Mouse (Mus musculus) megakaryocyte, embryonic 14.5 days (primary cell): ENCODE results near the gene Pttg1. TPM values are rescaled to one million over a fixed set of nuclear protein-coding genes. Genes with fewer than 3 reads are reported as not detected.
A peak's percentile ranks its signal among the peaks of the same experiment; 100 is the strongest.

ENCODE experiments used
- H3K27me3 ChIP-seq: replicated peaks from 2 replicates; pipeline ENCODE3; 2012; ENCODE audit warnings: inconsistent platforms
- H3K36me3 ChIP-seq: replicated peaks from 2 replicates; pipeline ENCODE3; 2012; ENCODE audit warnings: low read length, inconsistent platforms, mixed read lengths
- H3K4me1 ChIP-seq: 2 replicates; pipeline ENCODE4 v1.6.1; 2012; ENCODE audit warnings: inconsistent platforms
- H3K4me3 ChIP-seq: replicated peaks from 2 replicates; pipeline ENCODE3; 2012; ENCODE audit warnings: moderate library complexity, mild to moderate bottlenecking, inconsistent platforms
- H3K9me3 ChIP-seq: 2 replicates; pipeline ENCODE4 v1.6.1; 2012; ENCODE audit warnings: inconsistent platforms
- FLI1 ChIP-seq: IDR thresholded peaks from 2 replicates; pipeline ENCODE4 v1.6.1; 2012; ENCODE audit warnings: low read length, inconsistent platforms, mixed read lengths
- GATA1 ChIP-seq: IDR thresholded peaks from 3 replicates; pipeline ENCODE4 v1.6.1; 2012; ENCODE audit warnings: mixed read lengths, low read length, inconsistent platforms, borderline replicate concordance
- polyA plus RNA-seq: library from polyadenylated mRNA; stranded (reverse); fragments of >175 nt; gene quantifications from 2 replicates; pipeline ENCODE4 v1.2.3, GENCODE M21; 2012; ENCODE audit warnings: low replicate concordance; ENCODE audit not compliant: insufficient read depth

Gene Pttg1
- polyA plus RNA-seq, 1 experiment, result 24.0 TPM

DNA sequence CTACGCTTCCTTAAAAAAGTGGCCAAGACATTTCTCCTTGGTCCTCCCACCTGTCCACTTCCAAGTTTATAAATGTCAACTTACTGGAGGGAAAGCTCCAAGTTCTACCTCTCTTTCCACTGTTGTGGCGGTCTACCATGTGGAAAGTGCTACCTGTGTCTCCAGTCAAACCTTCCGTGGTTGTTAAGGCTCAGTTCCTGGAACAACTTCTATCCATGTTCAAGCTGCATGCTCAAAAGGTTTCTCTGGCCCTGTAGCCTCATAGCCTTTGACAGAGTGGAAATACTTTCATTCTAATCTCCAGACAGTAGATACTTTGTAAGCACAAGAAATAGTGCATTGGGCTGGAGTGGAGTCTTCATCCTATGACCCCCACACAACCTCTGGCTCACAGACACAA is 46.6 kb downstream of the Pttg1 start:
- Histone ChIP-seq H3K36me3 (no peaks in the 10 kb centered on the region), H3K4me1 (peaks cover under 1% of the 10 kb centered on the region; the same call in 1 of the 2 replicates), H3K27me3 (peaks cover 9% of the 10 kb centered on the region), H3K9me3 (no peaks in the 10 kb centered on the region), H3K4me3 (no peak overlapping the region)
- no peak for TF ChIP-seq GATA1
- no peak for TF ChIP-seq FLI1

DNA sequence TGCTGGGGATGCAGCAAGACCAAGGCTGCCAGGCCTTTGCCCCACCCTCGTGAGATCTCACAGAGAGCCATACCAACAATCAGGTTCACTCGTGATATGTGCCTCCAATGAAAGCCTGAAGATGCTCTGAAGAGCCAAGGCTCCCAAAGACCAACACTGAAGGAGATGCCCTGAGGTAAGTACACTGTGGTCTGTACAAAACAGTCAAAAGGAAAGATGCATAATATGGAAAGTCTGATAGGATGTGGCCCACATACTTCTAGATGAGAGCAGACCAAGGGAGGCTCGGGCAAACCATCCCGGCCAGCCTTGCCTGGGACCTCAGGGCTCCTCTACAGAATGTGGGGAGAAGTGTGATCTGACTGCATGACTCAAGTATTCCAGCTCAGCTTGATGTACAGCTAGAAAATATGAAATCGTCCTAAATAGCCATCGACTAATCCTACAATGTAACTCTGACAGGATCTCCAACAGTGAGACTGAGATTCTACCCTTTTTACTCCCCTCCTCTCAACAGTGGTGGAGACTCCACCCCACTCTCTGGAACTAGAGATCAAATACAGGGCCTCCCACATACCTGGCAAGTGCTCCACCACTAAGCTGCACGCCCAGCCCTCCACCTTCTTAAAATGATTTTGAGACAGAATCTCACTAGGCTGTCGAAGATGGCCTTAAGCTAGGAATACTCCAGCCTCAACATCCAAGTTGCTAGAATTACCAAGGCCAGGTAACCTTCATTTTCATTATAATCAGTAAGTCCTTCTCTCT is 48.8 kb downstream of the Pttg1 start:
- Histone ChIP-seq H3K36me3 (no peaks in the 10 kb centered on the region), H3K9me3 (peaks cover 6% of the 10 kb centered on the region), H3K27me3 (peaks cover 11% of the 10 kb centered on the region), H3K4me3 (no peak overlapping the region), H3K4me1 (no peaks in the 10 kb centered on the region)
- TF ChIP-seq FLI1 (no peak), GATA1 (no peak)

DNA sequence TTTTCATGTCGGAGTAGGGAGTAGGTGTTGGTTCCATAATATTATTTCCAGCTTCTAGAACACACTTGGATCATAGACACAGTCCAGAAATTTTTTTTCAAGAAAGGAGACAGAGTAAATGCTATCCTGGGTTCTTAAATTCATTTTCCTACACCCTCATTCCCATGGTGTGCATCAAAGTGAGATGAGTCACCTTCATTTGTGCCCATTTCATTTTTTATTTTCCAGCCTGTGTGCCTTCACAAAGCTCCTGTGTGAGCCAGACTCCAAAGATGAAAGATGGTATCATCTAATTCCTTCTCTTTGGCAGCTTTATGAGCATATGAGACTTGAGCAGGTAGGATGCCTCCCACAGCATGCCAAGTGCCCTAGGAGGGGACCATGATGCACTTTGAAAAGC is 49.5 kb downstream of the Pttg1 start:
- TF ChIP-seq FLI1 (no peak), GATA1 (no peak)
- H3K4me1 ChIP-seq, result no peaks in the 10 kb centered on the region

DNA sequence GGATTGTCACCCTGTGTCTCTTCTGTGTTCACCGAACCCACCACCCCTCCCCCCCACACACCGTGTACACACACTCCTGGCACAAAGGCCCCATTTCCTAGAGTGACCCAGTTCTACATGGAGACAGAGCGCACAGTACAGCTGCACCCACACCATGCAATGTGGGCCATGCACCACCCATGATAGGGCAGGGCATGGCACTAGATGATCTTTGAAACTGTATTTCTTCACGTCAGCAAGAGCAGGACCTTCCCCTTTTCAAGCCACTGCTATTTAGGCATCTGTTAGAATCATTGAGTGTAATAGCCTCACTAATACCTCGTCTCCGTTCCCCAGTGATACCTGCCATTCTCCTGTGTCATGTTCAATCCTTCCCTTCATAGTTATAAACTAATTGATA is 51.1 kb downstream of the Pttg1 start:
- H3K27me3 ChIP-seq, result peaks cover 6% of the 10 kb centered on the region
- H3K4me1 ChIP-seq, result no peaks in the 10 kb centered on the region
- TF ChIP-seq FLI1 (no peak), GATA1 (no peak)
- H3K4me3 ChIP-seq, result peak overlapping the region; percentile 29
- H3K9me3 ChIP-seq, result peaks cover 7% of the 10 kb centered on the region
- H3K36me3 ChIP-seq, result no peaks in the 10 kb centered on the region

More for the DNA sequence above, 49.5 kb downstream of the Pttg1 start:
- Histone ChIP-seq H3K27me3 (peaks cover 11% of the 10 kb centered on the region), H3K4me3 (no peak overlapping the region), H3K9me3 (peaks cover 7% of the 10 kb centered on the region), H3K36me3 (no peaks in the 10 kb centered on the region)

DNA sequence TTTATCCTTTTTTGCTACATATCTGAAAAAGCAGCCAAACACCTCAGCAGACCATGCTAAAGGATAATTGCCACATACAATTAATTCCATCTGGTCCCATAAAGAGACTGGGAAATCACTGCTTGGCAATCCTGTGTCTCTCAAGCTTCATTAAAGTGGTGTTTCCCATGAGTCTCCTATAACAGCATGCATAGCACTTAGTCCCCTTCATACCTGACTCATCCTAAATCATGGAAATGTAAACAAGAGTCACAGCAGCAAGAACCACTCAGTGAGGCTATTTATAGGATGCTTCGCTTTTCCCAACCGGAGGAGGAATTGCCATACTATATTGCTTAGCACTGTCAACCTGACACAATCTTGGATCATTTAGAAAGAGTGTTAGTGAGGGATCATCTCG is 52.7 kb downstream of the Pttg1 start:
- H3K9me3 ChIP-seq, result peaks cover 7% of the 10 kb centered on the region
- no peak for TF ChIP-seq GATA1
- no peak for TF ChIP-seq FLI1
- no peak overlapping the region for H3K4me3 ChIP-seq
- H3K27me3 ChIP-seq, result peaks cover 5% of the 10 kb centered on the region
- H3K4me1 ChIP-seq, result no peaks in the 10 kb centered on the region
- no peaks in the 10 kb centered on the region for H3K36me3 ChIP-seq

DNA sequence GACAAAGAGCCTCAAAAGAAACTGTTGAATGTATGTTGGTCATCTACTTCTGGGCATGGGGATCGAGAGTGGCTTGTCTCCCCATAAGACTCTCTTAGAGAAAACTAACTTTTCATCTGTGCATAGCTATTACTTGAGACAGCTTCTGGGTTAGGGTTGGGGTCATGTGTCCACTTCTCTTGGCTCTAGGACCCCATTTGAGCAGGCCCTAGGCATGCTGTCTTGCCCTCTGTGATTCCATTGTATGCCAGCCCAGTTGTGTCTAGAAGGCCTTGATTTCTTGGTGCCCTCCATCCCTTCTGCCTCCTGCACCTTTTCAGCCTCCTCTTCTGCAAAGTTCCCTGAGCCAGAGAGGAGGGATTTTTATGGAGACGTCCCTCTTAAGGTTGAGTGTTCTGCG is 54.2 kb downstream of the Pttg1 start:
- peaks cover 5% of the 10 kb centered on the region for H3K27me3 ChIP-seq
- peaks cover 7% of the 10 kb centered on the region for H3K9me3 ChIP-seq
- no peaks in the 10 kb centered on the region; the same call in 1 of the 2 replicates for H3K4me1 ChIP-seq
- H3K4me3 ChIP-seq, result no peak overlapping the region
- H3K36me3 ChIP-seq, result no peaks in the 10 kb centered on the region
- TF ChIP-seq GATA1 (no peak), FLI1 (no peak)

Other genes starting within 250 kb of the Pttg1 start
- gene Slu7, start 7.5 kb upstream of the Pttg1 start, polyA plus RNA-seq, result 2.2 and 7.3 TPM in 2 replicates
- not detected in 2 replicates for gene C1qtnf2, start 48.0 kb upstream of the Pttg1 start, polyA plus RNA-seq
- gene Ccnjl, start 102.5 kb upstream of the Pttg1 start, polyA plus RNA-seq, result 13.9 and 46.5 TPM in 2 replicates
- 0.65 TPM in 1 of 2 replicates, not detected in the other for gene 4933415A04Rik, start 160.8 kb upstream of the Pttg1 start, polyA plus RNA-seq
- not detected in 2 replicates for gene Fabp6, start 175.3 kb upstream of the Pttg1 start, polyA plus RNA-seq